Mouse (Mus musculus) liver, postnatal 0 days (tissue): ENCODE results near the gene Etfbkmt. TPM values are rescaled to one million over a fixed set of nuclear protein-coding genes. Genes with fewer than 3 reads are reported as not detected.

Experiments used
- ATAC-seq: fragments of 200-750 bp; cut with Nextera tagmentation; 2 replicates; pipeline ENCODE4 v1.8.0; 2017; ENCODE audit warnings: mild to moderate bottlenecking, moderate library complexity
- DNase-seq: peaks from one replicate; pipeline ENCODE4 v3.0.0-alpha.2; 2016
- H3K27ac ChIP-seq: fragments of 300-500 bp; sonication (generic); 2 replicates; pipeline ENCODE4 v1.5.1; 2014; ENCODE audit warnings: antibody characterized with exemption, moderate library complexity, mild to moderate bottlenecking, low read depth
- H3K27me3 ChIP-seq: fragments of 300-500 bp; sonication (generic); 2 replicates; pipeline ENCODE4 v1.6.1; 2014; ENCODE audit warnings: low read length, control low read depth, mixed read lengths; ENCODE audit not compliant: insufficient read depth
- H3K36me3 ChIP-seq: fragments of 300-500 bp; sonication (generic); replicated peaks from 2 replicates; pipeline ENCODE4 v1.6.1; 2014; ENCODE audit warnings: mild to moderate bottlenecking, control low read depth, low read length, moderate library complexity, mixed read lengths; ENCODE audit not compliant: insufficient read depth
- H3K4me1 ChIP-seq: fragments of 300-500 bp; sonication (generic); 2 replicates; pipeline ENCODE4 v1.6.1; 2014; ENCODE audit warnings: antibody characterized with exemption, mild to moderate bottlenecking, control low read depth; ENCODE audit not compliant: insufficient read depth
- H3K4me2 ChIP-seq: fragments of 300-500 bp; sonication (generic); 2 replicates; pipeline ENCODE4 v1.6.1; 2014; ENCODE audit warnings: low read depth, mild to moderate bottlenecking, low read length, moderate library complexity, mixed read lengths
- H3K4me3 ChIP-seq: fragments of 300-500 bp; sonication (generic); 2 replicates; pipeline ENCODE4 v1.5.1; 2014; ENCODE audit warnings: low read depth, low read length
- H3K9ac ChIP-seq: fragments of 300-500 bp; sonication (generic); replicated peaks from 2 replicates; pipeline ENCODE4 v1.6.1; 2014; ENCODE audit warnings: mild to moderate bottlenecking, moderate library complexity
- H3K9me3 ChIP-seq: fragments of 300-500 bp; sonication (generic); 2 replicates; pipeline ENCODE4 v1.6.1; 2016; ENCODE audit warnings: mild to moderate bottlenecking, control low read depth, low read length, mixed read lengths
- CTCF ChIP-seq: sonication (generic); IDR thresholded peaks from 2 replicates; pipeline ENCODE4 v1.5.1; 2016; ENCODE audit warnings: antibody characterized with exemption, low read depth
- EP300 ChIP-seq: IDR thresholded peaks from 2 replicates; pipeline ENCODE4 v1.6.1; 2016; ENCODE audit warnings: antibody characterized with exemption, low read depth, mild to moderate bottlenecking
- WGBS: fragments of 180-500 bp; shearing (Covaris S2); extraction: QIAGEN DNeasy Blood & Tissue Kit; methylation state at CpG from one replicate; pipeline ENCODE4 v1.1.7; 2014; ENCODE audit not compliant: insufficient replicate concordance; 5-methylcytosine and 5-hydroxymethylcytosine counted together
- polyA plus RNA-seq: library from polyadenylated mRNA; unstranded; fragments of >200 nt; fragmentation: Nextera tagmentation; extraction: Ambion mirVana; gene quantifications from 2 replicates; pipeline ENCODE4 v1.2.1, GENCODE M21; 2015

Gene Etfbkmt
- polyA plus RNA-seq, 1 experiment from 2014 or later = 9.7 TPM

DNA sequence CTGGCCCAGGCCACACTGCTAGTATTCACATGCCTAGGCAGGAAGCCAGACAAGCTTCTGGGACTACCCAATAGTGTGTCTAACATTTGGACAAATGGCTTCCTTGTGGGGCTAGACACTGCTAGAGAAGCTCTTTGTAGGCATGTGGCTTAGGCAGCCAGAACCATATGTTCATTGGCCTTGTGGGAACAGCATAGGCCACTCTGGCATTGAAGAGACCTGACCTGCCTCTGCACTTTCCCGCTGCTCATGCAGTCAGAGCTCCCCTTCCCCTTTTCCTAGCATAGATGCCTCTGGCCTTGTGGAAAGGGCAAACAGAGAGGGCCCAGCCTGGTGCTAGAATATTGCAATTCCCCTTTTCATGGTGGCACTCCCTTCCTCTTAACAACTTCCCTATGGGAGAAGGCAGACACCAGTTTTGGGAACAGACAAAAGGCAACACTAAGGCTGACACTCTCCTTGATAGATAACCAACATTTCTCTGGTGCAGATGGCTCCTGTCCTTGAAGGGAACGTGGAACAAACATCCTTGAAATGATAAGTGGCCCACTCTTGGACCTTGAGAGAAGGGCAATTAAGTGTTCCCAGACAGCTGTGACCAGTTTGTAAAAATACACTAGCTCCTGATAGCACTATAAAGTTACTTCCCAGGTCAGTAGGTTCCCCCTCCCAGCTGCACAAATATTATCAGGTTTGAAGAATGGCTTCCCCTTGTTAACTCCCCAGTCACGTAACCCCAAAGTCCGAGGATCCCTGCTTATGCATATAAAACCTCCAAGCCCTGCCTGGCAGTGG is 34.4 kb downstream of the Etfbkmt start:
- no peak overlapping the region for H3K9ac ChIP-seq
- no peaks in the 10 kb centered on the region for H3K27me3 ChIP-seq
- TF ChIP-seq EP300 (no peak), CTCF (no peak)
- no peak overlapping the region for H3K4me3 ChIP-seq
- no peak for ATAC-seq
- H3K4me2 ChIP-seq = no peak overlapping the region
- H3K36me3 ChIP-seq = peaks cover 22% of the 10 kb centered on the region
- DNase-seq = no peak
- H3K9me3 ChIP-seq = no peaks in the 10 kb centered on the region
- no peaks in the 10 kb centered on the region for H3K4me1 ChIP-seq
- H3K27ac ChIP-seq = 0 out of 2 replicates have a peak overlapping the region, but pooled peaks have one; percentile 29
- WGBS = 71% methylated on average over 4 of the region's 4 CpGs

DNA sequence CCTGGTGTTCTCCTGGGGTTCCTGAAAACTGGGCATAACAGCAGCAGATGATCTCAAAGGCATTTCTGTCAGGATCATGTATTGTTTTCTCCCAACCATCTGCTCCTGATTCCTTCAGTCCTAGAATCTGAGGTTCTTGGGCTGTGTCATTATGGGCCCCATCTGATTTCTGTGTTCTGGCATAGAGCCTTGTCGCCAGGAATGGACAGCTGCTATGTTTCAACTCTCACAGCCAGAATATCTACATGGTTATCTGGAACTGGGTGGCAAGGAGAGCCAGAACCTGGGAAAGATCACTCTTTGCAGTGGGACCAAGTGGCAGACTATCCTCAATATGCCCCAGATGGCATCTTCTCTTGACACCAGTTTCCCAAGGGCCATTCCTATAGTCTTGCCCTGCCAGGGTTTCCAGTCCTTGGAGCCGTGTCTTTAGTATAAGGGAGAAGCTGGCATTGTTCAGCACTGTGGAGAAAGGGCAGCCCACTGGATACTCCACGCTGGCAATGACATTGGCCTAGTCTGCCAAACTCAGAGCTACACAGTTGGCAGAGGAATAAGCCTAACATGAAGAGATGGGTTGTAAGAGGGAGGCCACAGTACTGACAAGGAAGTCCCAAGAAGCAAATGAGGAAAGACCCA is 35.4 kb downstream of the Etfbkmt start:
- Histone ChIP-seq H3K4me3 (no peak overlapping the region), H3K27me3 (no peaks in the 10 kb centered on the region), H3K9me3 (no peaks in the 10 kb centered on the region), H3K4me1 (no peaks in the 10 kb centered on the region), H3K27ac (no peak overlapping the region), H3K4me2 (no peak overlapping the region), H3K9ac (no peak overlapping the region), H3K36me3 (peaks cover 28% of the 10 kb centered on the region)
- ATAC-seq (no peak), DNase-seq (no peak)
- WGBS = 82% methylated on average over 3 of the region's 3 CpGs
- TF ChIP-seq EP300 (no peak), CTCF (no peak)

DNA sequence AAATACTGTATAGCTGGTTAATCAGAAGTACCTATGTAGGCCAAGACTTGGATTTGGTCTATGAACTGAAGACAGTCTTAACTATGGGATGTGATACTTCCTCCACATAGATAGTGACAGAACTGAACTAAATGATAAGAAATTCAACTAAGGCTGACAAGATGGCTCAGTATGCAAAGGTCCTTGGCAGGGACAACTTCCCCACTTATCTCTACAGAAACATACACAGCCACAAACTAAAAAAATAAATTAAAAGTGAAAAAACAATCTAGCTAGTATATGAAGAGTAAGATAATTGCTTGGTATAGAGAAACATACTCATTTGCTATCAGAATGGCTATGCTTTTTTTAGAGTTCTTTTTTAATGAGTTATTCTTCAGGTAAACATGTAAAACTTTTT is 39.4 kb downstream of the Etfbkmt start:
- no peak overlapping the region for H3K4me2 ChIP-seq
- H3K4me3 ChIP-seq = no peak overlapping the region
- no peaks in the 10 kb centered on the region for H3K9me3 ChIP-seq
- peaks cover 50% of the 10 kb centered on the region for H3K36me3 ChIP-seq
- no peak overlapping the region for H3K9ac ChIP-seq
- DNase-seq (no peak), ATAC-seq (peak; percentile 49; the same call in 1 of the 2 replicates)
- H3K4me1 ChIP-seq = no peaks in the 10 kb centered on the region
- H3K27ac ChIP-seq = no peak overlapping the region
- no peaks in the 10 kb centered on the region for H3K27me3 ChIP-seq
- TF ChIP-seq EP300 (peak; percentile 72), CTCF (no peak)

DNA sequence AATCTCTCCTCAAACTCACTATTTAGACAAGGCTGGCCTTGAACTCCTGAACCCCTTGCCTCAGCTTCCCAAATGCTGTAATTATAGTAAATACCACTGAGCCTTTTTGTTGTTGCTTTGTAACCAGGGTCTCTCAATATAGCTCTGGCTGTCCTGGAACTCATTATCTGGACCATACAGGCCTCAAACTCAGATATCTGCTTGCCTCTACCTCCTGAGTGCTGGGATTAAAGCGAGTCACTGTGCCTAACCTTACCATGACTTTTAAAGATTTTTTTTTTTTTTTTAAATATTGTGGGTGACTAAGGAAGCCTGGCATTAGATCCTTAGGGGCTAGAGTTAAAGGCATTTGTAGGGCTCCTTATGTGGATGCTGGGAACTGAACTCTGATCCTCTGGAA is 44.4 kb downstream of the Etfbkmt start:
- H3K4me2 ChIP-seq = no peak overlapping the region
- H3K27ac ChIP-seq = no peak overlapping the region
- DNase-seq (no peak), ATAC-seq (no peak)
- TF ChIP-seq EP300 (peak; percentile 63; the same call in 1 of the 2 replicates), CTCF (no peak)
- H3K36me3 ChIP-seq = peaks cover 29% of the 10 kb centered on the region
- no peaks in the 10 kb centered on the region for H3K27me3 ChIP-seq
- H3K9me3 ChIP-seq = no peaks in the 10 kb centered on the region
- H3K9ac ChIP-seq = no peak overlapping the region
- WGBS = 59% methylated on average over 1 of the region's 1 CpGs
- H3K4me3 ChIP-seq = no peak overlapping the region
- H3K4me1 ChIP-seq = peaks cover 8% of the 10 kb centered on the region

DNA sequence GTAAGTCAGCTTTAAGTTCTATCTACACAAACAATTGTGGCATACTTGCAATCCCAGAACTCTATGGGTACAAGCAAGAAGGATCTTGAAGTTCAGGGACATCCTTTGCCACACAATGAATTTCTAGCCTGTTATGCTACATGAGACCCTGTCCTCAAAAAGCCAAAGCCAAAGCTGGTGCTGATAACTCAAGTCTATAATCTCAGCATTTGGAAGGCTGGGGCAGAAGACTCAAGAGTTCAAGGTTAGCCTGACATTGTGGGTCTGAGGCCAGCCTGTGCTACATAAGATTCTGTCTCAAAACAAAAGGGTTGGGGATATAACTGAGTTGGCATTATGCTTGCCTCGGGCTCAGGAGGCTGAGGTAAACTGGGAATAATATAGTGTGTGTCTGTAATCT is 47.7 kb downstream of the Etfbkmt start:
- no peak for DNase-seq
- H3K4me3 ChIP-seq = peak overlapping the region; percentile 75
- peaks cover 9% of the 10 kb centered on the region for H3K4me1 ChIP-seq
- H3K27ac ChIP-seq = no peak overlapping the region
- H3K36me3 ChIP-seq = peaks cover 7% of the 10 kb centered on the region
- no peak overlapping the region for H3K9ac ChIP-seq
- 50% methylated on average over 1 of the region's 1 CpGs for WGBS
- no peak for ATAC-seq
- TF ChIP-seq CTCF = no peak
- no peak for TF ChIP-seq EP300
- no peaks in the 10 kb centered on the region for H3K27me3 ChIP-seq
- H3K9me3 ChIP-seq = no peaks in the 10 kb centered on the region
- H3K4me2 ChIP-seq = peak overlapping the region; percentile 85

DNA sequence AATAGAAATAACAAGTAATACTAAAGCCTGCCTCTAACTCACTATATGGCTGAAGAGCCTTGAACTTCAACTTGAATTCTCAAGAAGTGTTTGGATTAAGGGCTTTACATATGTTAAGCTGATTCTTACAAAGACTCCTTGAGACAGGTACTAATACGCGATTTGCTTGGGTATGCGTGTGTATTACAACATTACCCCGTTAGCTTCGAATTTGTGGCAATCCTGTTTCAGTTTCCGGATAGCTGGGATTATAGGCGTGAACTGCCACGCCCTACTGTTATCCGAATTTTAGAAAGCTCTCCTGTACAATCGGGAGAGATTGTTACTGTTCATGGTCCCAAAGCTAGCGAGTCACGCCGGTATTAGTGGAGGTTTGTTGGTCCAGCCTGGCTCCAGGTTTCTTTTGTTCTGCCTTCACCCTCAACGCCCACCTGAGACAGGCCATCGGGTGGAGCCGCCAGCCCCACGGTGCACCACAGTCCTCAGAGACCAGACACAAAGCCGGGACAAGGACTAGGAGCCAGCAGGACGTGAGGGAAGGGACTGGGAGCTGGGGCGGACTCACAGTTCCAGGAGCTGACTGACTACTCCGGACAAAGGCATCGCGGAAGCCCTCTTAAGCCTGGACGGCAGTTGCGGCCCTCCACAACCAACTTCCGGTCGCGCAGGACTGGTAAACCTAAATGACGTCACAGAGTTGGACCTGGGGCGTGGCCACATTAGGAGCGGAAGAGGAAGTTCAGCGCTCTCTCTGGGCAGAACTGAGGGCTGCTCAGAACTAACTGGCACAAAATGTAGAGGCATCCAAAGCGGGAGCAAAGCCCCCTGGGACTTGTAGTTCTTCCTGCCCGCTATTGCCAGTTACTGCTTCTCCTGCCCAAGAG is 48.6 kb downstream of the Etfbkmt start, which contains the start of gene Amn1:
Amn1 (minus strand) TSS at position 672 of the 884 bp plus-strand sequence.
- under 1% methylated on average over 34 of the region's 34 CpGs for WGBS

More for the DNA sequence above, 48.6 kb downstream of the Etfbkmt start, which contains the start of gene Amn1:
- ATAC-seq = peak; percentile 92
- Histone ChIP-seq H3K9me3 (no peaks in the 10 kb centered on the region), H3K4me2 (peak within 1 kb of the TSS; percentile 85), H3K4me3 (peak within 1 kb of the TSS; percentile 75), H3K9ac (peak within 1 kb of the TSS; percentile 89), H3K27ac (peak within 1 kb of the TSS; percentile 94), H3K4me1 (peaks cover 9% of the 10 kb centered on the region), H3K27me3 (no peaks in the 10 kb centered on the region), H3K36me3 (peaks cover 3% of the 10 kb centered on the region; the same call in 1 of the 2 replicates)
- DNase-seq = peak; percentile 96
- TF ChIP-seq CTCF = 0 out of 2 replicates have a peak, but pooled peaks have one; percentile 23
- TF ChIP-seq EP300 = no peak; the same call in 1 of the 2 replicates
